Mouse (Mus musculus): Measurements from ENCODE around the gene Phrf1.

DNA sequence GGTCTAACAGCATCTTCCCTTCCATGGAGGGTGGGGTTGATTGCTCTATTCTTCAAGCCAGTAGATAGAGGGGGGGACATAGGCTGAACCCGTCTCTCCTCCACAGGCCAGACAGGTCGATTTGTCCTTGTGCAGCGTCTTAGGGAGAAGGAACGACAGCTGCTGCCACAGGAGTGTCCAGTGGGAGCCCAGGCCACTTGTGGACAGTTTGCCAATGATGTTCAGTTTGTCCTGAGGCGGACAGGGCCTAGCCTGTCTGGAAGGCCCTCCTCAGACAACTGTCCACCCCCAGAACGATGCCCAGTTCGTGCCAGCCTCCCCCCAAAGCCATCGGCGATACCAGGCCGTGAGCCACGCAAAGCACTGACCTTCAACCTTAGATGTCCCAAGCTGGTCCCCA, 11.7 kb upstream of the Phrf1 start:
- TF ChIP-seq CTCF (IDR thresholded peaks at IDR 0.05) (no peak), POLR2A (IDR thresholded peaks at IDR 0.05; ENCODE audit: insufficient read depth, low read depth, low read length) (no peak), EP300 (IDR thresholded peaks at IDR 0.05; ENCODE audit: insufficient read depth, low read depth, low read length) (no peak)
